Mouse (Mus musculus) CH12.LX (cell line): ENCODE results near the gene Rrp36.

Experiments used
- CHD1 ChIP-seq: IDR thresholded peaks from 2 replicates; pipeline ENCODE4 v1.6.1; 2012; ENCODE audit warnings: low read depth, low read length, improper control_type of control experiment, inconsistent platforms
- CTCF ChIP-seq, 2 experiments: IDR thresholded peaks in 1 of 2; conservative IDR thresholded peaks in 1 of 2; 2 replicates each; pipeline ENCODE4 v1.5.1; 2011 to 2012; ENCODE audit warnings: low read depth in 2 of 2, low read length in 2 of 2, improper control_type of control experiment in 1 of 2, inconsistent platforms in 1 of 2, mild to moderate bottlenecking in 1 of 2, moderate library complexity in 1 of 2
- EP300 ChIP-seq: IDR thresholded peaks from 2 replicates; pipeline ENCODE4 v1.6.1; 2011; ENCODE audit warnings: low read length, improper control_type of control experiment
- JUND ChIP-seq: conservative IDR thresholded peaks from 2 replicates; pipeline ENCODE4 v1.6.1; 2011; ENCODE audit warnings: low read depth, low read length, improper control_type of control experiment
- MAFK ChIP-seq: IDR thresholded peaks from 2 replicates; pipeline ENCODE4 v1.6.1; 2011; ENCODE audit warnings: low read length, improper control_type of control experiment; ENCODE audit not compliant: insufficient replicate concordance
- MEF2A ChIP-seq: IDR thresholded peaks from 2 replicates; pipeline ENCODE4 v1.6.1; 2014; ENCODE audit warnings: low read depth, mild to moderate bottlenecking, inconsistent platforms, low read length, improper control_type of control experiment, borderline replicate concordance
- NELFE ChIP-seq: IDR thresholded peaks from 2 replicates; pipeline ENCODE4 v1.6.1; 2011; ENCODE audit warnings: low read depth, low read length, improper control_type of control experiment
- POLR2A ChIP-seq: IDR thresholded peaks from 2 replicates; pipeline ENCODE4 v1.6.1; 2011; ENCODE audit warnings: low read depth, mild to moderate bottlenecking, improper control_type of control experiment, low read length
- POLR2AphosphoS2 ChIP-seq: IDR thresholded peaks from 2 replicates; pipeline ENCODE4 v1.6.1; 2011; ENCODE audit warnings: low read depth, low read length, improper control_type of control experiment
- TBP ChIP-seq: conservative IDR thresholded peaks from 2 replicates; pipeline ENCODE4 v1.6.1; 2011; ENCODE audit warnings: low read depth, low read length, improper control_type of control experiment
- TCF12 ChIP-seq: IDR thresholded peaks from 2 replicates; pipeline ENCODE4 v1.6.1; 2014; ENCODE audit warnings: low read depth, mild to moderate bottlenecking, inconsistent platforms, low read length, improper control_type of control experiment
- USF2 ChIP-seq: conservative IDR thresholded peaks from 2 replicates; pipeline ENCODE4 v1.6.1; 2011; ENCODE audit warnings: low read depth, low read length, improper control_type of control experiment

GRCm38 (mm10) chr17:46712442-46712841 is 38.3 kb upstream of the Rrp36 start:
- TF ChIP-seq CTCF (conservative IDR thresholded peaks at IDR 0.05 in 1 of 2, IDR thresholded peaks at IDR 0.05 in 1 of 2; ENCODE audit: low read depth in 2 of 2, low read length in 2 of 2) (no peak), MAFK (no peak), CHD1 (no peak), POLR2AphosphoS2 (no peak), TBP (no peak), NELFE (no peak), MEF2A (no peak), POLR2A (no peak), USF2 (no peak), TCF12 (no peak), EP300 (no peak), JUND (no peak)
